Mouse (Mus musculus): ENCODE data around the gene Phlda1.

- no peak for TF ChIP-seq POLR2A (IDR thresholded peaks at IDR 0.05; ENCODE audit: borderline replicate concordance, insufficient read depth, low read length)
- no peak for TF ChIP-seq CTCF (IDR thresholded peaks at IDR 0.05; ENCODE audit: borderline replicate concordance, insufficient read depth, low read depth, low read length)
Measured at GRCm38 (mm10) chr10:111550075-111550695, 44.1 kb downstream of the Phlda1 start.
